Mouse (Mus musculus) intestine, embryonic 16.5 days (tissue): ENCODE results near the gene Pcif1. TPM values are rescaled to one million over a fixed set of nuclear protein-coding genes. Genes with fewer than 3 reads are reported as not detected.

Experiments
- ATAC-seq: fragments of 200-750 bp; cut with Nextera tagmentation; 2 replicates; pipeline ENCODE4 v1.8.0; 2017; ENCODE audit warnings: moderate TSS enrichment, moderate library complexity
- H3K27ac ChIP-seq: fragments of 300-500 bp; sonication (generic); 2 replicates; pipeline ENCODE4 v1.5.1; 2014; ENCODE audit warnings: mild to moderate bottlenecking, low read length
- H3K27me3 ChIP-seq: fragments of 300-500 bp; sonication (generic); replicated peaks from 2 replicates; pipeline ENCODE4 v1.6.1; 2014; ENCODE audit warnings: low read length, control low read depth, mixed read lengths; ENCODE audit not compliant: control insufficient read depth, insufficient read depth
- H3K36me3 ChIP-seq: fragments of 300-500 bp; sonication (generic); 2 replicates; pipeline ENCODE4 v1.6.1; 2014; ENCODE audit warnings: low read length, control low read depth; ENCODE audit not compliant: control insufficient read depth, insufficient read depth
- H3K4me1 ChIP-seq: fragments of 300-500 bp; sonication (generic); 2 replicates; pipeline ENCODE4 v1.6.1; 2014; ENCODE audit warnings: low read length, control low read depth, mixed read lengths; ENCODE audit not compliant: control insufficient read depth, insufficient read depth
- H3K4me2 ChIP-seq: fragments of 300-500 bp; sonication (generic); 2 replicates; pipeline ENCODE4 v1.6.1; 2014; ENCODE audit warnings: low read depth, low read length, control low read depth
- H3K4me3 ChIP-seq: fragments of 300-500 bp; sonication (generic); 2 replicates; pipeline ENCODE4 v1.5.1; 2014; ENCODE audit warnings: mild to moderate bottlenecking, low read length
- H3K9ac ChIP-seq: fragments of 300-500 bp; sonication (generic); 2 replicates; pipeline ENCODE4 v1.6.1; 2014; ENCODE audit warnings: low read depth, low read length
- H3K9me3 ChIP-seq: fragments of 300-500 bp; sonication (generic); 2 replicates; pipeline ENCODE4 v1.6.1; 2016; ENCODE audit warnings: low read length, control low read depth; ENCODE audit not compliant: control insufficient read depth
- WGBS: fragments of 180-500 bp; shearing (Covaris S2); extraction: QIAGEN DNeasy Blood & Tissue Kit; methylation state at CpG from one replicate; pipeline ENCODE4 v1.1.7; 2014; 5-methylcytosine and 5-hydroxymethylcytosine counted together
- polyA plus RNA-seq: library from polyadenylated mRNA; unstranded; fragments of >200 nt; fragmentation: Nextera tagmentation; extraction: Ambion mirVana; gene quantifications from 2 replicates; pipeline ENCODE4 v1.2.1, GENCODE M21; 2015

Gene Pcif1
- polyA plus RNA-seq, 1 experiment from 2014 or later, result 64.0 TPM

- no peak overlapping the region for H3K9ac ChIP-seq
- H3K27me3 ChIP-seq, result no peaks in the 10 kb centered on the region
- no peaks in the 10 kb centered on the region for H3K9me3 ChIP-seq
- H3K4me1 ChIP-seq, result peaks cover 24% of the 10 kb centered on the region
- ATAC-seq, result peak; percentile 3; the same call in 1 of the 2 replicates
- H3K4me2 ChIP-seq, result no peak overlapping the region
- WGBS, result 87% methylated on average over 24 of the region's 24 CpGs
- H3K36me3 ChIP-seq, result peaks cover 65% of the 10 kb centered on the region
- peak overlapping the region; percentile 47 for H3K27ac ChIP-seq
- H3K4me3 ChIP-seq, result no peak overlapping the region
Measured at GRCm38 (mm10) chr2:164890411-164891049, 11.4 kb downstream of the Pcif1 start.

GRCm38 (mm10) chr2:164891056-164891834 is 12.1 kb downstream of the Pcif1 start:
- Histone ChIP-seq H3K9me3 (no peaks in the 10 kb centered on the region), H3K4me2 (no peak overlapping the region), H3K4me1 (peaks cover 20% of the 10 kb centered on the region), H3K36me3 (peaks cover 65% of the 10 kb centered on the region), H3K4me3 (no peak overlapping the region), H3K9ac (no peak overlapping the region), H3K27ac (peak overlapping the region; percentile 47; the same call in 1 of the 2 replicates), H3K27me3 (no peaks in the 10 kb centered on the region)
- 76% methylated on average over 13 of the region's 13 CpGs for WGBS
- peak; percentile 16; the same call in 1 of the 2 replicates for ATAC-seq

- no peak for ATAC-seq
- Histone ChIP-seq H3K9me3 (no peaks in the 10 kb centered on the region), H3K4me2 (no peak overlapping the region), H3K27ac (no peak overlapping the region), H3K27me3 (no peaks in the 10 kb centered on the region), H3K9ac (no peak overlapping the region), H3K4me3 (no peak overlapping the region), H3K36me3 (peaks cover 60% of the 10 kb centered on the region), H3K4me1 (peaks cover 20% of the 10 kb centered on the region)
- 89% methylated on average over 15 of the region's 15 CpGs for WGBS
Measured at GRCm38 (mm10) chr2:164891908-164892695, 13.0 kb downstream of the Pcif1 start.

GRCm38 (mm10) chr2:164892696-164893216 is 13.7 kb downstream of the Pcif1 start:
- Histone ChIP-seq H3K36me3 (peaks cover 59% of the 10 kb centered on the region), H3K4me2 (no peak overlapping the region), H3K27ac (no peak overlapping the region), H3K27me3 (no peaks in the 10 kb centered on the region), H3K9me3 (no peaks in the 10 kb centered on the region), H3K4me1 (peaks cover 20% of the 10 kb centered on the region), H3K9ac (no peak overlapping the region), H3K4me3 (no peak overlapping the region)
- no peak for ATAC-seq
- WGBS, result 85% methylated on average over 6 of the region's 6 CpGs

- Histone ChIP-seq H3K9ac (no peak overlapping the region), H3K4me2 (no peak overlapping the region), H3K36me3 (peaks cover 65% of the 10 kb centered on the region), H3K27ac (no peak overlapping the region), H3K9me3 (no peaks in the 10 kb centered on the region), H3K4me1 (peaks cover 18% of the 10 kb centered on the region), H3K4me3 (no peak overlapping the region), H3K27me3 (no peaks in the 10 kb centered on the region)
- WGBS, result 66% methylated on average over 5 of the region's 5 CpGs
- ATAC-seq, result no peak
Measured at GRCm38 (mm10) chr2:164894048-164894447, 14.9 kb downstream of the Pcif1 start.

- Histone ChIP-seq H3K4me3 (no peak overlapping the region), H3K4me2 (no peak overlapping the region), H3K36me3 (peaks cover 64% of the 10 kb centered on the region), H3K27me3 (no peaks in the 10 kb centered on the region), H3K9ac (no peak overlapping the region), H3K4me1 (peaks cover 12% of the 10 kb centered on the region), H3K9me3 (no peaks in the 10 kb centered on the region), H3K27ac (no peak overlapping the region)
- no peak for ATAC-seq
- 67% methylated on average over 1 of the region's 1 CpGs for WGBS
Measured at GRCm38 (mm10) chr2:164894644-164895043, 15.5 kb downstream of the Pcif1 start.

GRCm38 (mm10) chr2:164895885-164896284 is 16.8 kb downstream of the Pcif1 start:
- Histone ChIP-seq H3K27me3 (no peaks in the 10 kb centered on the region), H3K9ac (no peak overlapping the region), H3K27ac (no peak overlapping the region), H3K4me3 (no peak overlapping the region), H3K36me3 (peaks cover 55% of the 10 kb centered on the region), H3K9me3 (no peaks in the 10 kb centered on the region), H3K4me1 (peaks cover 2% of the 10 kb centered on the region), H3K4me2 (no peak overlapping the region)
- ATAC-seq, result no peak
- WGBS, result 97% methylated on average over 6 of the region's 6 CpGs

GRCm38 (mm10) chr2:164898008-164898407 is 18.9 kb downstream of the Pcif1 start:
- no peak for ATAC-seq
- H3K27me3 ChIP-seq, result no peaks in the 10 kb centered on the region
- no peak overlapping the region for H3K4me2 ChIP-seq
- no peak overlapping the region for H3K9ac ChIP-seq
- no peak overlapping the region for H3K4me3 ChIP-seq
- peaks cover 50% of the 10 kb centered on the region for H3K36me3 ChIP-seq
- H3K9me3 ChIP-seq, result no peaks in the 10 kb centered on the region
- WGBS, result 93% methylated on average over 7 of the region's 7 CpGs
- H3K27ac ChIP-seq, result no peak overlapping the region
- no peaks in the 10 kb centered on the region for H3K4me1 ChIP-seq

- 90% methylated on average over 15 of the region's 15 CpGs for WGBS
- Histone ChIP-seq H3K9me3 (no peaks in the 10 kb centered on the region), H3K27ac (no peak overlapping the region), H3K9ac (no peak overlapping the region), H3K4me2 (no peak overlapping the region), H3K4me3 (no peak overlapping the region), H3K36me3 (peaks cover 44% of the 10 kb centered on the region), H3K4me1 (no peaks in the 10 kb centered on the region), H3K27me3 (no peaks in the 10 kb centered on the region)
- ATAC-seq, result no peak
Measured at GRCm38 (mm10) chr2:164899034-164899433, 19.9 kb downstream of the Pcif1 start.
